Mouse (Mus musculus) brain, embryonic 18.5 days (tissue): ENCODE measurements at regions not wholly inside any gene's neighbourhood (a gene's known extent, or its start where the extent isn't known, plus 50 kb on each side); places are given as distances from the start of the nearest gene placed in this dataset.

ENCODE experiments used
- DNase-seq: peaks from one replicate; pipeline ENCODE4 v3.0.0-alpha.2; 2012; ENCODE audit warnings: low read depth, low spot score

DNA sequence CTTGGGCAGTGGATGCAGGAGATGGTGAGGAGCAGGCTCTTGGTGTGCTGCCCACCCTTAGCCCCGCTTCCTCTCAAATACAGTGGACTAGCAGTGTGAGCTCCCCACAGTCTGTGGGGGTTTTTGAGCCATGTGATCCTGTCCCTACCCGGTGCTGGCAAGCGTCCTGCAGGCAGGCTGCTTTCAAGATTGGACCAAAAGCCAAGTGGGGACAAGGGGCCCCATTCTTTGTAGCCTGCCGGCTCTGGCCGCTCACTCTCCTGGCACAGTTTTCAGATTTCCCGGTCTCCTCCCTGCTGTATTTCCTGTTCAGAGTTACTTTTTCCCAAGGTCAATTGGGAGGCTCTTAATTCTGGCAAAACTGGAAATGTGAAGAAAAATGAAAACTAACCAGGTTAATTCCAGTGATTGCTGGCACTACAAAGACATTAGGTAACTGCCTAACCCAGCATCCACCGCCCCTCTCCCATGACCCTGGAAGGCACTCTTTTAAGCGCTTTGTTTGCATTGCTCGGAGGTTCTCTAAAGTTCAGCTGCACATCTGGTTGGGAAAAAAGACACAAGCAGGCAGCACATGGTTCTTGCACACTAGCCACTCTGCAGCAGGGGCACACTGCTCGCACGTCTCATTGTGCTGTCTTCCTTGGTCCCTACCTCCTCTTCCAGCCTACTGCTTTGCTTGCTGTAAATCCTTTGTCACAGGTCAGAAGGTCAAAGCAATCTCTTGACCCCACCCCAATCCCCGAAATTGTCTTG lies 105.6 kb downstream of the Rassf10 start:
- DNase-seq = peak; percentile 34

DNA sequence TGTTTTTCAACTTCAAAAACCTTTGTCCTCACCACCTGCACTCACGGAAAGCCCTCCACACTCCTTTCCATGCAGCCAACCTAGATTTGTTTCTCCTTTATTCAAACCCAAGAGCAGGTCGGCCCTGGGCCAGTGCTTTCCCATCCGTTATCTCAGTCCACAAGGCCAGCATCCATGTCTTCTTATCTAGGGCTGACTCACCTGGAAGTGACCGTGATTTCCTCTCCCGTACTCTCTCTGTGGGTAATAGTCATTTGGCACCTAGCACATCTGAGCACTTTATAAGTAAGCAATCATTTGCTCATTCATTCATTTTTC lies 106.2 kb downstream of the Rassf10 start:
- no peak for DNase-seq

DNA sequence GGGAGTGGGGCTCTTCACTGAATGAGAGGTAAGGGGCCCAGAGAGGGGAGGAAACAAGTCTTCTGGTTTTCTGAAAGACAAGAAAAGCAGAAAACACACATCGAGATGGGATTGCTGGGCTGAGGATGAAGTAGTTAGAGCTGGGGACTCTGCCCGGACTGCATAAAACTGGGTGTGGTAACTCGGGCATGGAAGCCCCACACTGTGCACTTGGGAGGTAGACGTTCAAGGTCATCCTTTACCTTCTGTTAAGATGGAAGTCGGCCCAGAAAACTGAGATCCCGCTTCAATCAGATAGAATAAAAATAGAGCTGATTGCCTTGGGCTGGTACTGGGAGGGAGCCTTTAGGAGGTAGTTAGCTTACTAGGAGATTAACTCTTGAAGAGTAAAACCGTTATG lies 107.2 kb downstream of the Rassf10 start:
- no peak for DNase-seq

- DNase-seq = no peak
Measured at GRCm38 (mm10) chr7:113066536-113066935, 112.8 kb downstream of the Rassf10 start.

DNA sequence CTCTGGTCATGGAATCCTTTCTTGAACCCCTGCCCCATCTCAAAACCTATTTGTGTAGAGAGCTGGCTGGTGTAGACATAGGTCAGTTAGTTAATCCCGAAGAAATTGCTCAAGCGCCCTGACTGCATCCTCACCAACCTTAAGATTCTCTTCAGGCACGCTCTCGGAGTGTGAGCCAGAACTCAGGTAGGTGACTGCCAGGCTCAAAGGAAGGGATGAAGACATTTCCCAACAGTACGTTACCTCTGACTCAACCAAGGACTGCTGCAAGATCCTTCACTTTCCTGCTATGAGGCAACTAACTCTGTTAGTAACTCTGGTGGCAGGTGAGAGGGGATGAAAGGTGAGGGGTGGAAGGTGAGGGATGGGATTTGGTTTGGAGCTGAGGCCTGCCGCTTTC lies 114.5 kb downstream of the Rassf10 start:
- no peak for DNase-seq

GRCm38 (mm10) chr7:113069336-113069924 lies 115.7 kb downstream of the Rassf10 start:
- DNase-seq = no peak

- DNase-seq = no peak
Measured at GRCm38 (mm10) chr7:113071418-113071817, 117.7 kb downstream of the Rassf10 start.

DNA sequence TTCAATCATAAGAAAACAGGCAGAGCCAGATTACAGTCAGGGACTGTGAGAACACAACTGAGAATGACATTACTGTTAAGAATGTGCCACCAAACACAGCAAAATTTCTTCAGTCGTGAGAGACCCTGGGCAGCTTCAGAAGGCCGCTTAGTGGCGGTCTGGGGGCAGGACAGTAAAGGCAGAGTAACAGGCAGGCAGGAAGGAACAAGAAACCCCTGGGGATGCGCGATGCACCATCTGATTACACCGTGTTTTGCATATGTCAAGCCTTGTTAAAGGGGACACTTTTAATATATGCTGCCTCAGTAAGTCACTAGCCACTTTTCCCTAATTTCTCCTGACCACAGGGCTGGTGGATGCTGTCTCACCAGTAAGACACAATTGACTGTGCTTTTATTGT lies 120.0 kb downstream of the Rassf10 start:
- no peak for DNase-seq

DNA sequence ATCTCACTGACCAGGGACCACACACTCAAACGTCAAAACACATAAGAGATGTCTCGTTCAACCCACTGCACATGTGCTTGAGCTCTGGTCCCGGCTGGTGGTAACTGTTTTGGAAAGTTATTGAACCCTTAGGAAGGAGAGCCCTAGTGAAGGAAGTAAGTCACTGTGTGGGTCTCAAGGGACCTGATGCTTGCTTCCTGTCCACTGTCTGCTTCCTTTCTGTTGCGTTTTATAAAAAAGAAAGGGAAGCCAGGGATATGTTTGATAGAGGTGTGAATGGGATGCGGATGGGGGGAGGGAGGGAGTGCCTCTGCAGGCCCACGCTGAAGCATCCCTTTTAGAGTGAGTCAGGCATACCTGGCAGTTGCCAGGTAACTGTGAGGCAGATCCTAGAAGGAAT lies 121.6 kb downstream of the Rassf10 start:
- no peak for DNase-seq

DNA sequence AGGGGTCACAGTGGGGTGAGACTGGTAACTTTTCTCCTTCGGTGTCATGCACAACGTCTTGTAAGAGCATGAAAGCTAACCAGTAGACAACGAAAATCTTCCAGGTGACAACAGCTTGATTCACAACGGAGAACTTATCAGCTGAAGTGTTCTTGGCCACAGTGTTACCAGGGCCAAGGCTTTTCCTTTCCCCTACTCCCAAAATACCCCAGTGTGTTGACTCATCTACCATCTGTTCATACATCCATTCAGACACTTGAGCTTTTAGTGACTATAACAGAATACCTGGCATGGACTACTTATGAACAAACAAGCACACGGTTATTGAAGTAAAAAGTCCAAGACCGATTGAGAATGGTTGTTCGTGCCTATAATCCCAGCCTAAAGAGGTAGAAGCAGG lies 122.5 kb downstream of the Rassf10 start:
- DNase-seq = no peak

DNA sequence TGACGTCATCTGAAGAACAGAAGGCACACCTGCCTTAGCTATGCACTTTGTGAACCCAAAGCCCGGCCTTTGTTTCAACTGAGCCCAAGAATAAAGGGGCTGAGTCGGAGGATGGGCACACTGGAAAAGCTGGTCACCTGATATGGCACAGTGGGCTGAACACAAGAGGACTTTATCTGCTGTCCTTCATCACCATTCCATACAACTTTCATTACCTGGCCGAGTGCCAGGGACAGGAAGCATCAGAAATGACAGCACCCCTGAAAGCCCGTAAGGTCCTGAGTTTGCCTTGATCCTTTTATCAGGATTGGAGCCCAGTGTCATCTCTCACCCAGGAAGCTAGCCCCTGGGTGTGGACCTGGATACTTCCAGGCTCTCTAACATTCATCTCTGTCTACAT lies 126.1 kb upstream of the Arntl start:
- DNase-seq = no peak

DNA sequence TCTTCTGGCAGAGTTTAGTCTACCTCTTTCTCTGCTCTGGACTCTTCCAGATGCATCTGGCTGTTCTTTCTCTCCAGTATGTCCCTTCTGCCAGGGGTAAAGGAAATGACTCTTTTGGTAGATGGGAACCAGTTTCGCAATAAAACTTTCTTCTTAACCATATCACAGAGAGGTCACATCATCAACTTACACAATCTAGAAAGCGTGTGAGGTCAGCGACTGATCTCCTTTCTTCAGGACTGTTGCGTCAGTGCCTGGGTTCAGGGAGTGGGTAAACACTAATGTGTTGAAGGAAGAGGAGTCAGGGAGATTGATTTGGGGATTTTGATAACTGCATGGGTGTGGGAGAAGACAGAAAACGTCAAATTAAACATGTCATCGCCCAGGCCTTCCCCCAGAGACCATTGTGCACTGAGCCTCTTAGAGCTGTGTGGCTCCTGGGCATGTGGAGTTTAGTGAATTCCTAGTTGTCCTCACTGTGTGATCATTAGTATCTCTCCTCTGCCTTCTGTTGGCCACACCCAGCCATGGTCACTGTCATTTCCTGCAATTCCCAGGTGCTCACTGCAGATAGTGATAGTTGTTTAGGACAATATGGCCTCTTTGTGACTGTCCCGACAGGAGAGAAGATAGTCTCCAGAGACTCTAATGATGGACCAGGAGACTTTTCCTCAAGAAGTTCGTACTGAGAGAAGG lies 122.2 kb upstream of the Arntl start:
- no peak for DNase-seq

GRCm38 (mm10) chr7:113086158-113086557 lies 121.1 kb upstream of the Arntl start:
- no peak for DNase-seq

- no peak for DNase-seq
Measured at GRCm38 (mm10) chr7:113087646-113088045, 119.6 kb upstream of the Arntl start.

GRCm38 (mm10) chr7:113089044-113089443 lies 118.2 kb upstream of the Arntl start:
- no peak for DNase-seq

- no peak for DNase-seq
Measured at GRCm38 (mm10) chr7:113093931-113094330, 113.3 kb upstream of the Arntl start.

- no peak for DNase-seq
Measured at GRCm38 (mm10) chr7:113095092-113095491, 112.2 kb upstream of the Arntl start.

DNA sequence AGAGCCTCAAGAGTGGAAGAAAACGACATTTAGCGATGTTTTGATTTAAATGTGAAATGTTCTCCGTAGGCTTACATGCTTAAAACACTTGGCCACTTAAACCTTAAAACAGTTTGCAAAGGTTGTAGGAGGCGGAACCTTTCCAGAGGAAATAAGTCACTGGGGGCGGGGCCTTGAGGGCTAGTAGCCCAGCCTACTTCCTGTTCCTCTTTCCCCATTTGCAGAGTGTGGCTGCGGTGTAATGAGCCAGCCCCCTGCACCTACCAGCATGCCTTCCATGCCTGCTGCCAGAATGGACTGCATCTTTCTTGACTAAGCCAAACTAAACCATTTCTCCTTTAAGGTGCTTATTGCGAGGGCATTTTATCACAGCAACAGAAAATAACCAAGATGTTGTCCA lies 103.0 kb upstream of the Arntl start:
- no peak for DNase-seq

GRCm38 (mm10) chr7:113105359-113105758 lies 101.9 kb upstream of the Arntl start:
- DNase-seq = no peak

GRCm38 (mm10) chr7:113106731-113107130 lies 100.5 kb upstream of the Arntl start:
- no peak for DNase-seq

DNA sequence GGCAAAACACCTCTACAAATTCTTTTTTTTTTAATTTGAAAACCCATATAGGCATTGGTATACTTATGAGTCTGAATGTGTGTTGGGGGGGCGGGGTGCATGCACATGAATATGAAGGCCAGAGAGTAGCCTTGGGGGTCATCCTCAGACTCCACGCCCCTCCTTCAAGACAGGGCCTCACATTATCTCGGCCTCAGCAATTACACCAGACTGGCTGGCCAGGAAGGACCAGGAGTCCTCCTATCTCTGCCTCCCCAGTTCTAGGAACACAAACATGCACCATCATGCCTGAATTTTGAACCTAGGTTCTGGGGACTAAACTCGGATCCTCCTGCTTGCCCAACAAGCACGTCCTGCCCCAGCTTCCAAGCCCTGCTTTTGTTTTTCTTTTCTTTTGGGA lies 99.3 kb upstream of the Arntl start:
- DNase-seq = no peak

DNA sequence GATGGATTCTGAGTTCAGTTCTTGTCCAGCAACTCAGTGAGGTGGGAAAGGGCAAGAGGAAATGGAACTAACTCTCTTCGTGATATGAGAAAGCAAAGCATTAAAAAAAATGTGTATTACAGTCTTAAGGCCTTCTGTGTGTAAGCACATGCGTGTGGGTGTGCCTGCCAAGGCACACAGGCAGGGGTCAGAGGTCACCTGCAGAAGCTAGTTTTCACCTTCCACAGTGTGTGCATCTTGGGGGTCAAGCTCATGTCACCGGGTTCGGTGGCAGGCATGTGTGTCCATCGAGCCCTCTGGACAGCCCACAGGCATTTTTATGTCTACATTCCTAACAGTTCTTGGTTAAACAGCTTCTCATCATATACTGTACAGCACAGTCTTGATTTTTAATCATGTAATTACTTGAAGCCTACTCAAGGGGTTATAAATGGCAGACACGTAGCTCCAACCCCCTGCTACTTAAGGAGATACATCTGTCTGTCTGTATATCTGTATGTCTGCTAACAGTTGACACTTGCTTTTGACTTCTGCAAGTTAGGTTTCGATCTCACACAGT lies 98.7 kb upstream of the Arntl start:
- no peak for DNase-seq

GRCm38 (mm10) chr7:113109481-113109880 lies 97.8 kb upstream of the Arntl start:
- DNase-seq = no peak
